Mouse (Mus musculus) hindbrain, embryonic 11.5 days (tissue): Measurements from ENCODE around the gene Kirrel3. TPM values are rescaled to one million over a fixed set of nuclear protein-coding genes. Genes with fewer than 3 reads are reported as not detected.

ENCODE experiments used
- ATAC-seq: fragments of 200-750 bp; cut with Nextera tagmentation; 2 replicates; pipeline ENCODE4 v1.8.0; 2017; ENCODE audit warnings: mild to moderate bottlenecking, moderate TSS enrichment, moderate library complexity; ENCODE audit not compliant: low FRiP score
- DNase-seq: peaks from one replicate; pipeline ENCODE4 v3.0.0-alpha.2; 2015; ENCODE audit warnings: low spot score
- H3K27ac ChIP-seq: fragments of 300-500 bp; sonication (generic); 2 replicates; pipeline ENCODE4 v1.5.1; 2014; ENCODE audit warnings: mild to moderate bottlenecking, low read depth, low read length
- H3K27me3 ChIP-seq: fragments of 300-500 bp; sonication (generic); 2 replicates; pipeline ENCODE4 v1.6.1; 2014; ENCODE audit warnings: mild to moderate bottlenecking, low read length, moderate library complexity, mixed read lengths; ENCODE audit not compliant: control insufficient read depth, insufficient read depth
- H3K36me3 ChIP-seq: fragments of 300-500 bp; sonication (generic); 2 replicates; pipeline ENCODE4 v1.6.1; 2014; ENCODE audit warnings: mild to moderate bottlenecking, low read length, moderate library complexity, mixed read lengths; ENCODE audit not compliant: control insufficient read depth, insufficient read depth
- H3K4me1 ChIP-seq: fragments of 300-500 bp; sonication (generic); replicated peaks from 2 replicates; pipeline ENCODE4 v1.6.1; 2014; ENCODE audit warnings: low read length, mixed read lengths; ENCODE audit not compliant: control insufficient read depth, insufficient read depth
- H3K4me2 ChIP-seq: fragments of 300-500 bp; sonication (generic); replicated peaks from 2 replicates; pipeline ENCODE4 v1.6.1; 2014; ENCODE audit warnings: mild to moderate bottlenecking, low read depth, low read length
- H3K4me3 ChIP-seq: fragments of 300-500 bp; sonication (generic); 2 replicates; pipeline ENCODE4 v1.5.1; 2014; ENCODE audit warnings: low read depth, low read length
- H3K9ac ChIP-seq: fragments of 300-500 bp; sonication (generic); 2 replicates; pipeline ENCODE4 v1.6.1; 2014; ENCODE audit warnings: low read depth, low read length
- H3K9me3 ChIP-seq: fragments of 300-500 bp; sonication (generic); 2 replicates; pipeline ENCODE4 v1.6.1; 2016; ENCODE audit warnings: low read length; ENCODE audit not compliant: control insufficient read depth
- WGBS: fragments of 180-500 bp; shearing (Covaris S2); extraction: QIAGEN DNeasy Blood & Tissue Kit; methylation state at CpG from one replicate; pipeline ENCODE4 v1.1.7; 2014; 5-methylcytosine and 5-hydroxymethylcytosine counted together
- polyA plus RNA-seq: library from polyadenylated mRNA; unstranded; fragments of >200 nt; fragmentation: Nextera tagmentation; extraction: Ambion mirVana; gene quantifications from 2 replicates; pipeline ENCODE4 v1.2.1, GENCODE M21; 2014

The Kirrel3 gene
- polyA plus RNA-seq, 1 experiment from 2014 or later, result 10.6 TPM

DNA sequence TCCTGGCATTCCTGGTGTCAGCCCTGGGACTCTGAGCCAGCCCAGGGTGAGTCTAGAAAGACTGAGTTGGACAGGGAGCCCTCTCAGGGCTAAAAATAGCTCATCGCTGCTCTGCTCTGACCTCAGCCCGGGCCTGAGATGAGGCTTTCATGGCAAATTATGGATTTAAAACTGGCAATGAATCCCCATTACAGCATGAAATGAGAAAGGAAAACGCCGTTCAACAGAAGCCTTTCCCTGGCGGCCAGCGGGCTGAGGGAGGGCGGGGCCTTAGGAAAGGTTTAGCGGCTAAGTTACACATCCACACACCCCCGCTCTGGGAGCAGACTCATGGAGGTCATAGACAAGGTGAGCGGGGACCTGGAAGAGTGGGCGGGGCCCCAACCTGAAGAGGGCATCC lies 467.7 kb downstream of the Kirrel3 start:
- Histone ChIP-seq H3K27me3 (no peaks in the 10 kb centered on the region), H3K9ac (no peak overlapping the region), H3K4me1 (0 out of 2 replicates have a peak, but pooled peaks cover 2% of the 10 kb centered on the region), H3K4me3 (no peak overlapping the region), H3K27ac (no peak overlapping the region), H3K4me2 (no peak overlapping the region), H3K9me3 (no peaks in the 10 kb centered on the region), H3K36me3 (no peaks in the 10 kb centered on the region)
- DNase-seq (no peak), ATAC-seq (0 out of 2 replicates have a peak, but pooled peaks have one; percentile 35)
- WGBS, result 58% methylated on average over 11 of the region's 11 CpGs

DNA sequence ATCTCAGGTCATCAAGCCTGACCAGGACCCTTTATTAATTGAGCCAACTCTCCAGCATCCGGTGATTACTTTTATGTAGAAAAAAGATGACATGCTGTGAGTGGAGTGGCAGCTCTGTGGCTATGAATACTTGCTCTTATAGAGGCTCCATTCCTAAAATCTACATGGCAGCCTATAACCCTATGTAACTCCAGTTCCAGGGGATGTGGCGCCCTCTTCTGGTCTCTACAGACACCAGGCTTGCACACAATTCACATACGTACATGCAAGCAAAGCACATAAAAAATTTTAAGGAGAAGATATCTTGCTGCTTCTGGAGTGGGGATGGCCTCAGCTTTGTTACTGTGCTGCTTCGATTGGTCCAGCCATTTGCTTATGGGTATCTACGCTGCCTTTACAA lies 468.5 kb downstream of the Kirrel3 start:
- Histone ChIP-seq H3K27ac (no peak overlapping the region), H3K4me1 (0 out of 2 replicates have a peak, but pooled peaks cover 2% of the 10 kb centered on the region), H3K9ac (no peak overlapping the region), H3K9me3 (no peaks in the 10 kb centered on the region), H3K4me3 (no peak overlapping the region), H3K36me3 (no peaks in the 10 kb centered on the region), H3K4me2 (no peak overlapping the region), H3K27me3 (no peaks in the 10 kb centered on the region)
- DNase-seq, result peak; percentile 76
- ATAC-seq, result peak; percentile 48; the same call in 1 of the 2 replicates
- 58% methylated on average over 5 of the region's 5 CpGs for WGBS

DNA sequence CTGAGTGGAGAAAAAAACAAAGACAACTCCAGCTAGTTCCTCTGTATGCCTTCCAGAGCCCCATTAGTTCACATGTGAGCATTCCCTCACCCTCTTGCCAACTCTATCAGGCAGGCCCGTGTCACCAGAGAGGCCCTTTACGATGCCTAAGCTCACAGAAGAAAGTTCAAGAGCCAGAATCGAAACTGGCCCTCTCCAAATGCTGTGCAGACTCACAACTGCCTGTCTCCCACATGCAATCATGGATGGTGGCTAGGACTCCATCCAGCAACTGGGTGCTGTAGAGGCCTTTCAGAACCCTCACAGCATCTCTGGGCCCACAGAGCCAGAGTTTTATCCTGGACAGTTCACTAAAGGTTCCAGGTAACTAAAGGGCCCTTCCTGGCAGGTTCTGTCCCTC lies 470.8 kb downstream of the Kirrel3 start:
- no peak for ATAC-seq
- no peaks in the 10 kb centered on the region for H3K9me3 ChIP-seq
- no peak overlapping the region for H3K4me3 ChIP-seq
- DNase-seq, result no peak
- no peaks in the 10 kb centered on the region for H3K4me1 ChIP-seq
- no peaks in the 10 kb centered on the region for H3K27me3 ChIP-seq
- no peak overlapping the region for H3K9ac ChIP-seq
- no peak overlapping the region for H3K27ac ChIP-seq
- no peaks in the 10 kb centered on the region for H3K36me3 ChIP-seq
- no peak overlapping the region for H3K4me2 ChIP-seq
- WGBS, result 89% methylated on average over 3 of the region's 3 CpGs

DNA sequence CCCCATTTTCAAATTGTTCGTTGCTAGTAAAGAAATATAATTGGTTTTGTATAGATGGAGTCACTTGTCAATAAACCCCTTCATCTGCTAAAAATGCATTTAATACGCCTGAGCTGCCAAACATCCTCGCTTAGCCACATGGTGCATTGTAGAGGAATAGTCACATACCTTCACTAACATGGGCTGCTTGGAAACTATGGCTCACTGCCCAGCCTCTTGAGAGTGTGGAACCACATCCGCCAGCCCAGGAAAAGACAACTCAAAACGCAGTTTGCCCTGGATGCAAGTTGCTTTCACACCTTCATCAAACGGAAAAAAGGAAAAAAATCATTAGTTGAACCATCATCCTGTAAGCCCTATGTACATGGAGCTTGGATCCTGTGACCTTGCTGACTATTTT lies 472.0 kb downstream of the Kirrel3 start:
- H3K4me1 ChIP-seq, result no peaks in the 10 kb centered on the region
- no peak overlapping the region for H3K9ac ChIP-seq
- H3K4me3 ChIP-seq, result no peak overlapping the region
- H3K27me3 ChIP-seq, result no peaks in the 10 kb centered on the region
- no peak overlapping the region for H3K4me2 ChIP-seq
- H3K36me3 ChIP-seq, result no peaks in the 10 kb centered on the region
- H3K9me3 ChIP-seq, result no peaks in the 10 kb centered on the region
- H3K27ac ChIP-seq, result no peak overlapping the region
- no peak for ATAC-seq
- no peak for DNase-seq
- 81% methylated on average over 6 of the region's 6 CpGs for WGBS

DNA sequence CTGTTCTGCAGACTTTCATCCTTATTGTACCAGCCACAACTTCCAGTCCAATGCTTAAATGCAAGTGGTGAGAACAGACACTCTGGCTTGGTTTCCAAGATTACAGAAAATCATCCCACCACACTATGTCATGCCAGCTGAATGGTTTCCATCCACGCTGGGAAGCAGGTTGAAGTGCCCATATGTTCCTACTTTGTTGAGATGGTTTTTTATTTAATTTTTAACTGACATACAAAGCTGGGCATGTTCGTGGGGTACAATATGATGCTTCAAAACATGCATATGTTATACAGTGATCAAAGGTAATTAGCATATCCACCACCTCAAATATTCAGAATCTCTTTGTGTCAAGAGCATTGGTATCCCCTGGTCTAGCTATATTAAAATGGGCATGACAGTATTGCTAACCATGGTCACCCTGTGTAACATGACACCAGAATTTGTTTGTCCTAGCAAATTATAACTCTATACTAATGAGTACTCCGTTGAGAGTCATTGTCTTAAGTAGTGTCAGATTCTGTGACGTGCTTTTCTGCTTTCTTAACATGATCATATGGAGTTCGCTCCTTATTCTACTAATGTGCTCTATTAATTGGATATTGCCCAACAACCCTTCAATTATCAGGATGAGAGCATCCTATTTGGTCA lies 472.6 kb downstream of the Kirrel3 start:
- 88% methylated on average over 5 of the region's 5 CpGs for WGBS
- no peak overlapping the region for H3K27ac ChIP-seq
- no peaks in the 10 kb centered on the region for H3K4me1 ChIP-seq
- ATAC-seq (no peak), DNase-seq (no peak)
- H3K4me3 ChIP-seq, result no peak overlapping the region
- no peaks in the 10 kb centered on the region for H3K36me3 ChIP-seq
- no peak overlapping the region for H3K9ac ChIP-seq
- H3K27me3 ChIP-seq, result no peaks in the 10 kb centered on the region
- no peak overlapping the region for H3K4me2 ChIP-seq
- no peaks in the 10 kb centered on the region for H3K9me3 ChIP-seq

DNA sequence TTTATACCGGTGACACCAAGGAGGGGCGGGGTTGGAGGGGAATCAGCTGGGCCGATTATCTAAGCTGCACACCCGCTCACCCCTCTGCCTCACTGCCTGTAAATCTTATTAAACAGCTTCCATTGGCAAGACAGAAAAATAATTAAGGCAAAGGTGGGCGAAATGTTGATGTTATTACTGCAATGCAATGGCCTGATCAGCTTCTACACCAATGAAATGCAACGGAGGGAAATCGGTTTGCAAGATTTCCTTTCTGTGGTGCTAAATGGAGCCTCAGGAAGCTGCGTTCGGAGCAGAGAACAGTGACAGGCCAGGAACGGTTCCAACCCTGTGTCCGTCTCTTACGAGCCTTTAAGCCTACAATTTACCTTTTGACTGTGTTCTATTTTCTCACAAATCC lies 475.0 kb downstream of the Kirrel3 start:
- ATAC-seq (no peak), DNase-seq (no peak)
- Histone ChIP-seq H3K27me3 (no peaks in the 10 kb centered on the region), H3K36me3 (no peaks in the 10 kb centered on the region), H3K27ac (no peak overlapping the region), H3K9ac (no peak overlapping the region), H3K9me3 (no peaks in the 10 kb centered on the region), H3K4me2 (no peak overlapping the region), H3K4me3 (no peak overlapping the region), H3K4me1 (0 out of 2 replicates have a peak, but pooled peaks cover 5% of the 10 kb centered on the region)
- 87% methylated on average over 12 of the region's 12 CpGs for WGBS

DNA sequence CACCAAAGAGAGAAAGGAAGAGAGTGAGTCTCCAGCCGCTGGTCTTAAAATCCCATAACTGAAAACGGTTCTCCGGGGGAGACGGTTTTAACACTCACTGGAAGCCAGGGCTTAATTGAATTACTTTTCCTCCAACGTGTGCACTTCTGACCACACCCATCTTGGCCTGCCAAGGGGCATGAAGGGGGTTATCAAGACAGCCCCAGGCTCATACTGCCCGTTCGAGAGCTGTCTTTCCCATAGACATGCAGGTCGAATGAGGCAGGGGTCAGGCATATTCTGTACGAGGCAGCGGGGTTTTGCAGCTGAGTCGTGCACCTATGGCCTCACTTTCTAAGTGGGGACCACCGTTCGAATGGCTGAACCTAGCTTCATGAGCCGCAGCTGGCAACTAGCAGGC lies 475.5 kb downstream of the Kirrel3 start:
- Histone ChIP-seq H3K36me3 (no peaks in the 10 kb centered on the region), H3K4me3 (no peak overlapping the region), H3K9me3 (no peaks in the 10 kb centered on the region), H3K9ac (no peak overlapping the region), H3K4me1 (0 out of 2 replicates have a peak, but pooled peaks cover 5% of the 10 kb centered on the region), H3K27ac (no peak overlapping the region), H3K27me3 (no peaks in the 10 kb centered on the region), H3K4me2 (no peak overlapping the region)
- 83% methylated on average over 14 of the region's 14 CpGs for WGBS
- DNase-seq (no peak), ATAC-seq (no peak)

DNA sequence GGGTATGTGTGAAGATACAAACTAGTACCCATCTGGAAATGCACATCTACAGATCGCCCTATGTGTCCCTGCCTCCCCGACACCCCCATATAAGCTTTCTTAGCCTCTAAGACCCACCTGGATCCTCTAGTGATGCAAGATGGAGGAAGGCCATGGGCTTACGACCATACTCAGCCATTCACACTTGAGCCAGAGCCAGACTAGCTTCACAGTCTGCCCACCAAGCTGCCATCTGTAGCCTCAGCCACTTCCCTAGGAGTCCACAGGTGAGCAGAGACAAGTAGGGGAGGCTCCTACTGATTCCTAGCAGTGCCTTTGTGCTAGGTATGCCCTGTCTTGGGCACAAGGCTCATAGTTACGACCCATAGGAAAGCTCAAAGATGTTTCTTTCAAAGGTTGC lies 476.6 kb downstream of the Kirrel3 start:
- Histone ChIP-seq H3K4me3 (no peak overlapping the region), H3K27me3 (no peaks in the 10 kb centered on the region), H3K9ac (no peak overlapping the region), H3K27ac (no peak overlapping the region), H3K36me3 (no peaks in the 10 kb centered on the region), H3K4me1 (0 out of 2 replicates have a peak, but pooled peaks cover 5% of the 10 kb centered on the region), H3K9me3 (no peaks in the 10 kb centered on the region), H3K4me2 (no peak overlapping the region)
- ATAC-seq (no peak), DNase-seq (no peak)
- 87% methylated on average over 4 of the region's 4 CpGs for WGBS

DNA sequence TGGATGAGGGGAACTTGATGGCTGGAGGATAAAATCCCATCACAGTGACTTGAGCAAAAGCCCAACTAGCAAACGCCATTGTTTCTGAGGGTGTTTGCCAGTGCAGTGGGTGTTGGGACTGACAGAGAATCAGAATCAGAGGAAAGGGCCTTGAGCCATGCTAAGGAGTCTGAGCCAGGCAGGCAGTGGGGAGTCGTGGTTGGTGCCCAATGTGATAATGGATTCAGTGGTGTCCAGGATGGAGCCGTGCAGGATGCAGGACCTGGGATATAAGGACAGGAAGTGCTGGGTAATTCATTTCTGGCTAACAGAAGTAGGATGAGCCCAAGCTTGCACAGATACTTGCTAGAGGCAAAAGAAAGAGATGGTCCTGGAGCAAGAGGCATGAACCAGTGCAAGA lies 477.9 kb downstream of the Kirrel3 start:
- no peak overlapping the region for H3K4me3 ChIP-seq
- 85% methylated on average over 3 of the region's 3 CpGs for WGBS
- no peak overlapping the region for H3K9ac ChIP-seq
- ATAC-seq (no peak), DNase-seq (no peak)
- H3K4me1 ChIP-seq, result 0 out of 2 replicates have a peak, but pooled peaks cover 5% of the 10 kb centered on the region
- H3K27me3 ChIP-seq, result no peaks in the 10 kb centered on the region
- H3K36me3 ChIP-seq, result no peaks in the 10 kb centered on the region
- H3K4me2 ChIP-seq, result no peak overlapping the region
- H3K9me3 ChIP-seq, result no peaks in the 10 kb centered on the region
- H3K27ac ChIP-seq, result no peak overlapping the region
